Mouse (Mus musculus): ENCODE results near the gene Gjc2. TPM values are rescaled to one million over a fixed set of nuclear protein-coding genes. Genes with fewer than 3 reads are reported as not detected.

Gjc2 gene
- polyA plus RNA-seq, 1 experiment = not detected

DNA sequence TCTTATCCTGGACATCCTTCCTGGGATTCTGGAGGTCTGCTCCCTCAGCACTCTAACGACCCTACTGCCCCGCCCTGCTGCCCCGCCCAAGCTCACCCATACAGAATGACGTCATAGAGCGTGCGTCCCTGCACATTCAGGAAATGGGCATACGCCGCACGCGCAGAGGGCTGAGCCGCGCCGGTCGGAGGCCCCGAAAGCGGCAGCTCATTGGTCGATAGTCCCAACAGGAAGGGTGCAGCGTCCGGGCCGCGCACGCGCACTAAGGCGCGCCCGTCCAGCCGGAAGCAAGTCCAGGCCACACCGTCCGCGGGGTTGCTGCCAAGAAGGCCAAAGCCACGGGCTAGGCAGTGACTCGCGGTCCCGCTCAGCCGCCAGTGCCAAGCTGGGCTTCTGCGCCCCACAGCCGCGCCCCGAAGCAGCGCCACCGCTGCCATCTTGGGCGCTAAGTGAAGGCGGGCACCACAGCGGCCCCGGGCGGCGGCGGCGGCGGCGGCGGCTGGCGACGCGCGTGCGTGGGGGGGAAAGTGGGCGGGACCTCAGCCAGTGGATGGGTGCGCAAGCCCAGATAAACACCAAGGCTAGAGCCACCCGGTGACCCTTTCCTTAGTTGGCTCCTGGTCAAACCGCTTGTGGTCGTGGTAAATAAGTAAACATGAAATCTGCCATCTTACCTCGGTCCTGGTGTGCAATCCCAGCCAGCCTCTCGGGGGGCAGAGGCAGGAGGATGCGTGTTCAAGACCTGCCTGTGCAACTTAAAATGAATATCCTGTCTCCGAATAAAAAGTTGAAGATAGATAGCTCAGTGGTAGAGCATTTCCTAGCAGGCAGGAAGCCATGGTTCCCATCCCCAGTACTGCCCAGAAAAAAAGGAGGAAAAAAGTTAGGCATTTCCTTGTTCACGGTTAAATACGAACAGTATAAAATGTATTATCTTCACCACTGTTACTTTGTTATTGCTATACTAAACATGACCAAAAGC, 19.5 kb downstream of the Gjc2 start, which contains the start of gene Iba57:
Gene Iba57 (minus strand): TSS at position 485 of the 982 bp plus-strand sequence.
- TF ChIP-seq POLR2A (IDR thresholded peaks at IDR 0.05; ENCODE audit: borderline replicate concordance, low read depth, low read length) (no peak), CTCF (IDR thresholded peaks at IDR 0.05; ENCODE audit: low read depth, low read length) (no peak)
- Histone ChIP-seq H3K27ac (ENCODE audit: insufficient read depth, low read depth, low read length) (peak within 1 kb of the TSS; percentile 98), H3K4me1 (ENCODE audit: control insufficient read depth, insufficient read depth, low read length) (peaks cover 28% of the 10 kb centered on the region), H3K4me3 (ENCODE audit: insufficient read depth, low read length) (peak within 1 kb of the TSS; percentile 86)

DNA sequence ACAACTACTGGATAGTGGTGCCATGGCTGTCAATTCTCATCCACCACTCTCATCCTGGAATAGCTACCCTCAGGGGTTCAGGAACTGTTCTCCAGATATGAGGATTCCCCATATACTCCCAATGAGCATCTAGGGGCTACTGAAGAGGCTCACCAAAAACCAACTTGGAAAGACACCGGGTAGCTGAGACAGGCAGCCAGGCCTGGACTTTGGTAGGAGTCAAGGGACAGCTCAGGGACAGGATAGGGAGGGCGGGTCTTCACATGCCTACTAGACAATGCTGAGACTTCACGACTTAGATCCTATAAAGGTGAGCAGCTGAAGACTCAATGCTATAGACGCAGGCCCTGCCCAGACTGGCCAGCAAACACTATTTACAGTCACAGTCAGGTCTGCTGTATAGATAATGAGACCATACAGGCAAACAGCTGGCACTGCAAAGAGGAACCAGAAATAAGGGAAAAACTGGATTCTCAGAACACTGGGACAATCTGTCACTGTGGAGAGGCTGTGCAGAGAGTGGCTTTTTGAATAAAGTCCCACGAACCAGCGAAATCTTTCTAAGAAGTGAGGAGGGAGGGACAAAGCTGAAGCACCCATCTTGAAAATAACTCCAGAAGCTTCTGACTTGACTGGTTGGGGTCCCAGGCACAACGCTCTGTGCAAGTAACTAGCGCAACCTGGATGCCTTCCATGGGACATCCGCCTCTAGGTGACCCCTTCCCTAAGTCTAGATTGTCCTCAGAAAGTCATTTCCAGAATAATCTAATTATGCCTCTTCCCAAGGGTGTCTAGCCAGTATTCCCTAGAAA, 20.4 kb downstream of the Gjc2 start:
- H3K4me1 ChIP-seq (ENCODE audit: control insufficient read depth, insufficient read depth, low read length) = peaks cover 28% of the 10 kb centered on the region
- TF ChIP-seq POLR2A (IDR thresholded peaks at IDR 0.05; ENCODE audit: borderline replicate concordance, low read depth, low read length) (no peak), CTCF (IDR thresholded peaks at IDR 0.05; ENCODE audit: low read depth, low read length) (no peak)
- H3K4me3 ChIP-seq (ENCODE audit: insufficient read depth, low read length) = peak overlapping the region; percentile 59
- peak overlapping the region; percentile 9; the same call in 1 of the 2 replicates for H3K27ac ChIP-seq (ENCODE audit: insufficient read depth, low read depth, low read length)

- Histone ChIP-seq H3K27ac (ENCODE audit: insufficient read depth, low read depth, low read length) (no peak overlapping the region), H3K4me1 (ENCODE audit: control insufficient read depth, insufficient read depth, low read length) (peaks cover 26% of the 10 kb centered on the region), H3K4me3 (ENCODE audit: insufficient read depth, low read length) (no peak overlapping the region)
- TF ChIP-seq POLR2A (IDR thresholded peaks at IDR 0.05; ENCODE audit: borderline replicate concordance, low read depth, low read length) (no peak), CTCF (IDR thresholded peaks at IDR 0.05; ENCODE audit: low read depth, low read length) (no peak)
Observed at GRCm38 (mm10) chr11:59161398-59161797, 21.6 kb downstream of the Gjc2 start.

DNA sequence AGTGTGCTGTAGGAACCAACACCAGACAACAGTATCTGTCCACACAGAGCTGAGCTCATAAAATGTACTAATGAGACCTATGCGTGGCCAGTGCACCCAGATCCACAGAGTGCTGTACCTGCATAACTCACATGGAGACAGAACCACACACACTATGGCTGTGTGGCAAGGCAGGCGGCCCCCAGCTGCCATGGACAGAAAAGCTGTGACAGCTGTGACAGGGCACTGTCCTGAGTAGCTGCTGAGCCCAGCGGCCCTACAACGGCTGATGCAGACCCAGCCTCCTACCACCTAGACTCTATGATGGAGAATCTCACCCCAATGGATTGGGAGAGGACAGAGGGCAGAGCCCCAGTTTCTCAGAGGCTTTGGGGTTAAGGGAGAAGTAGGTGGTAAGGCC, 23.5 kb downstream of the Gjc2 start:
- TF ChIP-seq CTCF (IDR thresholded peaks at IDR 0.05; ENCODE audit: low read depth, low read length) = no peak
- peaks cover 14% of the 10 kb centered on the region for H3K4me1 ChIP-seq (ENCODE audit: control insufficient read depth, insufficient read depth, low read length)
- no peak overlapping the region for H3K27ac ChIP-seq (ENCODE audit: insufficient read depth, low read depth, low read length)
- H3K4me3 ChIP-seq (ENCODE audit: insufficient read depth, low read length) = no peak overlapping the region

DNA sequence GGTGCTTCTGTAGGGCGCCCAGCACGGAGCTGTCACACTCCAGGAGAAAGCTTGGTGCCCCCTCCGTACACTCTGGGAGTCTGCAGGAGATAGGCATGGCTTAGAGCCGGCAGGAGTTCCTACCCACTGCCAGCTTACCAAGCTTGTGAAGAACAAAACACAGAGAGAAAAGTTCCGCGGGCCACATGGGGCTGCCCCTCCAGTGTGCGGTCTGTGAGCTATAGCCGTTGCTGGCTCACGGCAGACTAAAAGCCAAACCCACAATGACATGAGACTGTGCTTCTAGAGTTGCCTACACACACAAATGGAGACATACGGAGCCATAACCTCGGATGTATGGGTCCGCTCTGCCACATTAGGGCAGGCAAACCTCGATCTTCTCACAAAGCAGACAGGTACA, 23.9 kb downstream of the Gjc2 start:
- Histone ChIP-seq H3K4me1 (ENCODE audit: control insufficient read depth, insufficient read depth, low read length) (peaks cover 9% of the 10 kb centered on the region), H3K27ac (ENCODE audit: insufficient read depth, low read depth, low read length) (no peak overlapping the region), H3K4me3 (ENCODE audit: insufficient read depth, low read length) (no peak overlapping the region)
- no peak for TF ChIP-seq POLR2A (IDR thresholded peaks at IDR 0.05; ENCODE audit: borderline replicate concordance, low read depth, low read length)
- TF ChIP-seq CTCF (IDR thresholded peaks at IDR 0.05; ENCODE audit: low read depth, low read length) = no peak

DNA sequence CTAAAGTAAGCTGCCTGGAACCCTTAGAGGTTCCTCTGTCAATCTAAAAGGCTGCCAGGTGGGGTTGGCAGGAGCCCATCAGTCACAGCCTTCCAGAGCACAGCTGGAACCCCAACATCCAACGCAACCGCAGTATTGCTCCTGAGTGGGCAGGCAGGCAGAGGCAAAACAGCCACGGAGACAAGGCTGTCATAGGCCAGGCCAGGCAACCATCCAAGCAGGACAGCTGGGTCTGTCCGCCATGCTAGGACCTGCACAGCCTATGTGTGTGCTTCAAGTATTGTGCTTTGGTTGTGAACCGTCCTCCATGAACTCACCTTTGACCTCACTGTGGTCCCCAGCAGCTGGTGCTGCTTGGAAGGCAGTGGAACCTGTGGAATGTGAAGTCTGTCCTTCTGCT, 27.1 kb downstream of the Gjc2 start:
- no peak for TF ChIP-seq POLR2A (IDR thresholded peaks at IDR 0.05; ENCODE audit: borderline replicate concordance, low read depth, low read length)
- no peak for TF ChIP-seq CTCF (IDR thresholded peaks at IDR 0.05; ENCODE audit: low read depth, low read length)
- H3K4me3 ChIP-seq (ENCODE audit: insufficient read depth, low read length) = no peak overlapping the region
- no peak overlapping the region for H3K27ac ChIP-seq (ENCODE audit: insufficient read depth, low read depth, low read length)
- no peaks in the 10 kb centered on the region for H3K4me1 ChIP-seq (ENCODE audit: control insufficient read depth, insufficient read depth, low read length)

DNA sequence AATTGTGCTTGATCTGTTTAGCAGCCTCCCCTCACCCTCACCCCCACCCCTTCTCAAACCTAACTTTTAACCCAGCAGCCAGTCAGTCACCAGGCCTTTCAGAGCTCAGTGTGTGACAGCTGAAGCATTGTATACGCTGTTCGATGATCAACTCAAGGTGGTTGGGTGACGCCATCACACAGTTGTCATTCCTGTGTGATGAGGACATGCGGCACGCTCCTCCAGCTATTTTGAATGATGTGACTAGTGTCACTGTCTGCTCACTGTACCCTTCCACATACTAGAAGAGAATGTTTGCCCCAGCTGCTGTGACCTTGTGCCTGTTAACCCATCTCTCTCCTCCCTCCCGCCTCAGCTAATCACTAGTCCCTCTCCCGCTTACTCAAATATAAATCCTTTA, 28.8 kb downstream of the Gjc2 start:
- no peak overlapping the region for H3K27ac ChIP-seq (ENCODE audit: insufficient read depth, low read depth, low read length)
- no peak overlapping the region for H3K4me3 ChIP-seq (ENCODE audit: insufficient read depth, low read length)
- H3K4me1 ChIP-seq (ENCODE audit: control insufficient read depth, insufficient read depth, low read length) = no peaks in the 10 kb centered on the region
- TF ChIP-seq POLR2A (IDR thresholded peaks at IDR 0.05; ENCODE audit: borderline replicate concordance, low read depth, low read length) (no peak), CTCF (IDR thresholded peaks at IDR 0.05; ENCODE audit: low read depth, low read length) (no peak)

DNA sequence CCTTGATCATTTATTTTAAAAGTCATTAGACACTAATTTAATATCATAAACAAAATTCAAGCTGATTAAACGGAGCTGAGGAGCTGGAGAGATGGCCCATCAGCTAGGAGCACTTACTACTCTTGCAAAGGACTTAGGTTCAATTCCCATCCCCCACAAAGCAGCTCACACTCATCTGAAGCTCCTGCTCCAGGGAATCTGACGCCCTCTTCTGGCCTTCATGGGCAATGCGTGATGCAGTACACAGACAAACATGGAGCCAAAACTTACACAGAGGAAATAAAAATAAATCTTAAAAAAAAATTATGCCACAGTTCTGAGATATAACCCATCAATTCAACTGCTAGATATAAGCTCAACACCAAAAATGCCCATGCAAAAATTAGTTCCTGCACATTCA, 31.3 kb downstream of the Gjc2 start:
- Histone ChIP-seq H3K27ac (ENCODE audit: insufficient read depth, low read depth, low read length) (no peak overlapping the region), H3K4me3 (ENCODE audit: insufficient read depth, low read length) (no peak overlapping the region), H3K4me1 (ENCODE audit: control insufficient read depth, insufficient read depth, low read length) (no peaks in the 10 kb centered on the region)
- TF ChIP-seq CTCF (IDR thresholded peaks at IDR 0.05; ENCODE audit: low read depth, low read length) (peak; percentile 21; the same call in 1 of the 2 replicates), POLR2A (IDR thresholded peaks at IDR 0.05; ENCODE audit: borderline replicate concordance, low read depth, low read length) (no peak)

GRCm38 (mm10) chr11:59149302-59149701, 33.7 kb downstream of the Gjc2 start:
- no peak for TF ChIP-seq POLR2A (IDR thresholded peaks at IDR 0.05; ENCODE audit: borderline replicate concordance, low read depth, low read length)
- TF ChIP-seq CTCF (IDR thresholded peaks at IDR 0.05; ENCODE audit: low read depth, low read length) = no peak
- H3K4me3 ChIP-seq (ENCODE audit: insufficient read depth, low read length) = no peak overlapping the region
- H3K27ac ChIP-seq (ENCODE audit: insufficient read depth, low read depth, low read length) = no peak overlapping the region
- H3K4me1 ChIP-seq (ENCODE audit: control insufficient read depth, insufficient read depth, low read length) = no peaks in the 10 kb centered on the region
